Mouse (Mus musculus) ovary, postnatal 36 days (tissue): ENCODE data around the gene Zfp472.

Experiments
- DNase-seq: peaks from one replicate; pipeline ENCODE4 v3.0.0; 2022; ENCODE audit warnings: low spot score, mixed read lengths

The Zfp472 gene

DNA sequence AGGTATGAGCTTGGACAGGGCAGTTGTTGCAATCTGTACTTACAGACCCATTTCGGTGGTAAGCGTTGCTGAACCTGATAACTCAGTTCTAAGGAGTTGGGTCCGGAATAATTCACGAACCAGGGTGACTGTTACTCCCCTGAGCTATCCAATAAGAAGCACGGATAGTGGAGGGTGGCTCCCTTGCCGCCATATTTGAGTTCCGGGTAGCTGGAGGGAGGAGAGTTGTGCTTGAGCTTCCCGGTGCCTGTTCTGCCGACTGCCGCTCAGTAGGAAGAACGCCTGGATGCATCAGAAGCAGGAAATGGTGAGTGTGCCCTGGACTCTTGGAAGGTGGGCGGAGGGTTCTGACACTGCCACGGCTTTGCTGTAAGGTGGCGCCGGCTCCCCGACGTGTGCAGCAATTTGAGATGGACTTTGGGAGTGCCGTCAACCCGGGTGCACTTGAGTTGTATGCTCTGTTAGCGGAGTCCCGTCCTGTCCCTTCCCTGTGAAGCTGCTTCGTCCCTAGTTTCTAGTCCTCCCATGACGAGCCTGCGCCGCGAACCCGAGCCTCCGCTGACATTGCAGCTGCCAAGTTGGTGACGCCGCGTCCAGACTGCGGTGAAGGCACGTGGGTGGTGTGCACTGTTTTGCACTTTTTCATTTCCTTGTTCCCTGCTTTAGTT lies at the start of gene Zfp472:
Gene Zfp472, plus strand, starts transcription at position 192 of the 668 bp plus-strand sequence.
- DNase-seq = peak; percentile 80

DNA sequence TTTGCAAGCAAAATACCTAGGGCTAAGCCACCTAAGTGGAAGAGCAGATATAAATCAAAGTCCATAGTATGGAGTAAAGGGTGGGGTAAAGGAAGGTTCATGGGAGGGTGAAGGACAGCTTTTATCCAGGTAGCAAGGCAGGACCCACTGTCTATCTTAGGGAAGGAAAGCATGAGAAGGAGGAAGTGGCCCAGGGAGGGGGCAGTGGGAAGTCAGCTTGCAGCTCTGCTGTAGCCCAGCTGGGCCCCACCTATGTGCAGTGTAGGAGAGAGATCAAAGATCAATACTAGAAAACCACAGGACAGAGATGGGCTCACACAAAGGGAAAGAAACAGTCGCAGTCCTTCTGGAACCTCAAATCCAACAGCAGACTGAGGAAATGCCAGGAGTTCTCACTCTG lies 49.5 kb upstream of the Zfp472 start:
- no peak for DNase-seq

DNA sequence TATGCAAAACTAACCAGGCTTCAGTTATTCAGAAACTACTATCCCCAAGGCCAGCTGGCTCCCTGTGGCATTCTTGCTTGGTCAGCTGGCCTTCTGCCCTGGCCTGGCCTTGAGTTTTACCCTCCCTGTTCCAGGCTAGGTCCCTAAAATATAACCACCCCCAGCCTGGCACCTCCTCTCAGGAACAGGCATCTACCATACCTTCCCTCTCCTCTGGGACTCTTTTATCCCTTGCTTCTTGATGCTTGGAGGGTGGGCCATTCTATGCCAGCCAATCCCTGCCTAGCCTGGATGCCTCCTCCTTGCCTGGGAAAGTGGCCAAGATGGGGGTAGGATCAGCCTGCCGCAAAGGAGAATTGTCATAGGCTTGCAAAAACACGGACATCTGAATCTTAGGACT lies 48.5 kb upstream of the Zfp472 start, which contains the start of gene Cyp4f14:
Gene Cyp4f14, minus strand, starts transcription at position 212 of the 400 bp plus-strand sequence.
- DNase-seq = peak; percentile 61

DNA sequence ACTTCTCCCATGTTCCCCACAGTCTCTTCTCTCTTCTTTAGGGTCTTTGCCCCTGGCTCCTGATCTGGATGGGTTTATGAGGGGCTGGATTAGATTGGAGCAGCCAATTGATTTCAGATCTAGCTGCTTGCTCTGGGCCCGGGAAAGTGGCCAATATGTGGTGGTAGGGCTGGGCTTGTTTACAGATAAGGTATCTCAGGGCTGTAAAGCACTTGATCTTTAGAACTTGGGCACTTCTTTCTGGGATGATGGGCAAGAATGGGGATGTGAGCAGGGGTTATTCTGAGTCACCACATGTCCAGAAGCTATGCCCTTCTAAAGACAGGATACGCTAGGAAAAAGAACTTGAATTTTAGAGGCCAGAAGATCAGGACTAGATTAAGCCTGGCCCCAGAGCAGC lies 46.5 kb upstream of the Zfp472 start:
- DNase-seq = no peak

DNA sequence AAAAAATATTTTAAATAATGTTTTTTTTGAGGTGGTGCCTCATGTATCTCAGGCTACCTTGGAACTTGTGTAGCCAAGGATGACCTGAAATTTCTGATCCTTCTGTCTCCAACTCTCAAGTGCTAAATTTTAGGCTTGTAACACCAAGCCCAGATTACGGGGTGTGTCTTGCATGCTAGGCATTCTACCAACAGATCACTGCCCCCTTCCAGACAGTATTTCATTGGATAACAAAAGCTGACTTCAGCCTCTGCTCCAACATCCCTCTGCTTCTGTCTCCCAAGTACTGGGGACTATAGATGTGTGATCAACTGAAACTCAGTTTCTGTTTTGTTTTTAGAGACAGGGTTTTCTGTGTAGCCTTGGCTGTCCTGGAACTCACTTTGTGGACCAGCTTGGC lies 41.9 kb upstream of the Zfp472 start:
- DNase-seq = no peak

DNA sequence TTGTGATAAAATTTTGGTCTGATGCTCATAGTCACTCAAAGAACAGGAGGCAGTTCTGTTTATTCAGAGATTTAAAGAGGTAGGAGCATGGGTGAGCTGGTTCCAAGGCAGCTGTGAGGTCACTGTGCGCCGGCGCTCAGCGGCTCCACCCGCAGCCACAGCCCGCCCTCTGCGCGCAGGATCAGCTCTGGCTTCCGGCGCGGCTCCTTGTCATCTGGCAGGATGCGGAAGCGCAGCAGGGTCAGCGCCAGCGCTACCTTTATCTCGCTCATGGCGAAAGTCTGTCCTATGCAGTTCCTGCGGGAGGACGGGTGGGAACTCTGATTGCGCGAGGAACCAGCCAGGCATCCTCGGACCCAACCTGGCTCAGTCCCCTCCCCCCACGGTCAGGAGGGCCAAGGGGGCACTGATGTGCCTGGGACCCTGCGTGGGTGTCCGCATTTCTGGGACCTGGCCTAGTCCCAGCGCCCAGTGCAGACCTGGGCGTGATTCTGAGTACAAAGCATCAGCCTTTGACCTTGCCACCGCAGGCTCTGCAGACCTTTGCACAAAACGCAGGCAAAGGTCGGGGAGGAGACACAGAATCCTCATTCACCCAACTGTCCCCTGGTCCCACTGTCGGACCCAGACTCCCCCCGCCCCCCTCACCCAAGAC lies 40.8 kb upstream of the Zfp472 start:
- DNase-seq = peak; percentile 69

DNA sequence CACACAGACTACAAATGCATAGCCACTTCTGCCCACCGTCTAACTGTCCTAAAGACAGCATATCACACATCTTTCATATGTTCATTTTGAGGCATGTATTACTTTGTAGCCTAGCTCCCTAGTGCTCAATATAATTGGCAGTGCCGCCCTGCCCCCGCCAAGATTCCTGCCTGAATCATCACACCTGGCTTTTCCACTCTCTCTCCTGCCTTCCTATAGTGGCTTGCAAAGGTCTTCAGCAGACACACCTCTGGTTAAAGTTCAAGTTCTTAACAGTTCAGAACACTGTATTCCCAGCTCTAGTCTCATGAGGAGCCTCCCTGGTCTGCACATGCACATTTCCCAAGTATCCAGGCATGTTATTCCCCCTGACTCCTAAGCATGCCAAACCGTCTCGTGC lies 37.8 kb upstream of the Zfp472 start:
- no peak for DNase-seq

DNA sequence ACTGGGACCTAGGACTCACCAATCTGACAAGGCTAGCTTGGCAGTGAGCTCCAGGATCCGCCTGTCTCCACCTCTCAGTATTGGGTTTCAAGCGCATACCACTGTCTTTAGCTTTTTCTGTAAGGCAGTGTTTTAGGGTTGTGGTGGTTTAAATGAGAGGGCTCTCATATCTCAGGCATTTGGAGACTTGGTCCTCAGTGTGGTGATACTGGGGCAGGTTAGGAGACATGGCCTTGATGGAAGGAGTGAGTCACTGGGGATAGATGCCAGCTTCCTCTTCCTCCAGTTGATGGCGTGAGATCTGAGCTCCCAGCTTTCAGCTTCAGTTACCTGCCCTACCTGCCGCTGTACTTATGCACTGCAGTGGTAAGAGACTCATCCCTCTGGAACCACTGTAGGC lies 25.8 kb upstream of the Zfp472 start:
- DNase-seq = no peak

DNA sequence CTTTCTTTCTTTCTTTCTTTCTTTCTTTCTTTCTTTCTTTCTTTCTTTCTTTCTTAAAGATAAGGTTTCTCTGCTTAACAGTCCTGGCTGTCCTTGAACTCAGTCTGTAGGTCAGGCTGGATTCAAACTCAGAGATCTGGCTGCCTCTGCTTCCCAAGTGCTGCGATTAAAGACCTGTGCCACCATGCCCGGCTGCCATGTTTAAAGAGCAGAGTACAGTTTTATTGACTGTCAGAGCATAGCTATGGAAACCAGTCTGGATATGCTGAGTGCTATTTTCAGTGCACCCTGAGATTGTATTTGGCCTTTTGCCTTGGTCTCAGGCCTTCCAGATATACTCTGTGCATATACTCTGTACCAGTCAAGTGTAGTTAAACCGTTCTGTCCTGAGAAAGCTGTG lies 22.0 kb upstream of the Zfp472 start:
- no peak for DNase-seq

DNA sequence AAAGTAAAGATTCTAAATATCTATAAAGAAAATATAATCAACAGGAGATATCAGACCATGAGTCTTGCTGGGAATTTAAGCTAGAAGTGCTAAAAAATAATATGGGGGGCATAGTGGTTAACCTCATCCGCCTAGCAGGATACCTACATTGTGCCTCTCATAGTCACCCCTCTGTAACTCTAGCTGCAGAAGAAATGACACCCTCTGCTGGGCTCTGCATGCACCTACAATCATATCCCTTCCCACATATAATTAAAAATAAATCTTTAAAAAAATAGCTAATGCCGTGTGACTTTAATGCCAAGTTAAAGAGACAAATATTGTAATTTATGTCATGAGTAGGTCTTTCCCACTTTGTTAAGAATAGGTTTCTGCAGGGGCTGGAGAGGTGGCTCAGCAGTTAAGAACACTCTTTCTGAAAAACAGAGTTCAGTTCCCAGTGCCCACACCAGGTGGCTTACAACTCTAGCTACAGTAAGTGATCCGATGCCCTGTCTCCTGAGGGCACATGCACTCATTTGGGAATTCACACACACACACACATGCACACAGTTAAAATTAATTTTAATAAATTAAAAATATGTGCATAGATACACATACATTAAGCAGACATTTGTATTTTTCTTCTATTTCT lies 21.1 kb upstream of the Zfp472 start:
- no peak for DNase-seq

DNA sequence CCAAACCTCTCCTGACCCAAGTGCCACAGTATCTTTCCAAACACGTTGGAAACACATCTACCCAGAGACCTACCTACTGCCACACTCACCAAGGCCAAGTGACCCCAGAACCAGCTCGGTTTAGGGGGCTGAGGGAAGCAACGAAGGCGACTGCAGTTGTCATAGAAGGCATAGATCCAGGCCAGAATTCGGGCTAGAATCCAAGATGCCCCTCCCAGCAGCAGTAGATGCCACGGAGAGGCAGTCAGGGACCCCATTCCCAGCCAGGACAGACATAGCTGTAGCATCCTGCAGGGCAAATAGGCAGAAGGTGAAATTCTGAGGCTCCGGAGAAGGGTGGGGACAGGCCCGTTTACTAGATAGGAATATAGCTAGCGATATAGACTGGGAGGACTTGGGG lies 18.9 kb upstream of the Zfp472 start:
- no peak for DNase-seq

DNA sequence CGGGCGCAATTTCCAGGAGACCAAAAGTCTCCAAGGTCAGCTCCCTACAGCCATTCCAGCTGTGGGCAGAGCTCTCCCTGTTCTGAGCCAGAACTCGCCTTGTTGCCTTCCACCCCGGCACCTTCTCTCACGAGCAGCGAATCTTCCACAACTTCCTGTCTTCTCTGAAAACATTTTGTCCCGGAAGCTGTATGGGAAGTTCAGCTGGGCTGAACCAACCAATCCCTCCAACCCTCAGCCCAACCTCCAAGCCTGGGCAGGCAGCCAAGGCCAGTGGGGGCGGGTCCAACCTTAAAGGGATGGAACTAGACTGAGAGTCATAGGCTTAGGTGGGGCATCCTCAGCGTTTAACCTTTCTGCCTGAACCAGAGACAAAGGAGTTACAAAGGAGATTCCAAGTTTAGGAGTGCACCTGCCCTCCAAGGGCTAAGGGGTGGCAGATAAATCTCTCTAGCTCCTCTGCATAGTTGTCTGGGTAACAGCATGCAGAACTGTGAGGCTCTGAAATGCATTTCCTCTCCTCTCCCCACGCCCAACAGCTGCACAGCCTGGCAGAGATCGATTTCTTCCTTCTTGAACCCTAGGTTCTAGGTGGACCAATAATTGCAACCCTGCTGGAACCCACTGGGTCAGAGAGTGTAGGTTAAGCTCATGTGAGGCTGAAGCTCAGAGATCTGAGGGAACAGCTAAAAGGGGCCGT lies 18.2 kb upstream of the Zfp472 start, which contains the start of gene Cyp4f13:
Gene Cyp4f13, minus strand, starts transcription at position 188 of the 700 bp plus-strand sequence.
- DNase-seq = peak; percentile 98

DNA sequence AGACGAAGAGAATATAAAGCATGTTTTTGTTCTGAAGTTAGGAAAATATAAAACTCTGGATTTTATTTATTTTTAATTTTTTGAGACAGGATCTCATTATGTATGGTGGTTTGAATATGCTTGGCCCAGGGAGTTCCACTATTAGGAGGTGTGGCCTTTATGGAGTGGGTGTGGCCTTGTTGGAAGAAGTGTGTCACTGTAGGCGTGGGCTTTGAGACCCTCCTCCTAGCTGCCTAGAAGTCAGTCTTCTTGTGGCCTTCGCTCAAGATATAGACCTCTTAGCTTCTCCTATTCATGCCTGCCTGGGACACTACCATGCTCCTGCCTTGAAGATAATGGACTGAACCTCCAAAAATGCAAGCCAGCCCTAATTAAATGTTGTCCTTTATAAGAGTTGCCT lies 15.5 kb upstream of the Zfp472 start:
- DNase-seq = no peak

DNA sequence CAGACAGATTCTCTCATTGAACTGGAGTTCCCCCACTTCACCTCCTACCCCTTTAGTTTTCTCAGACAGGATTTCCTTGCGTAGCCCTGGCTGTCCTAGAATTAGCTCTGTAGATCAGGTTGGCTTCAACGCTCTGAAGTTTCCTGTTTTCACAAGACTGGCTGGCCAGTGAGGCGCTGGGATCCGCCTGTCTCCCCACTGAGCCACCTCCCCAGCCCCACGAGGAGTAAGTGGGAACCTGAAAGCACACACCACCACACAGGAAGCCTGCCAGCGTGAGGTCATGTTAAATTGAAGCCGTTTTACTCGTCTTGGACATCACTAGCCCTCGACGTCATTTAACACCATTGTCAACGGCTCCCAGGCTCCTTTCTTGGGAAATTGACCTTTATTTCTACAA lies 14.6 kb upstream of the Zfp472 start:
- no peak for DNase-seq

DNA sequence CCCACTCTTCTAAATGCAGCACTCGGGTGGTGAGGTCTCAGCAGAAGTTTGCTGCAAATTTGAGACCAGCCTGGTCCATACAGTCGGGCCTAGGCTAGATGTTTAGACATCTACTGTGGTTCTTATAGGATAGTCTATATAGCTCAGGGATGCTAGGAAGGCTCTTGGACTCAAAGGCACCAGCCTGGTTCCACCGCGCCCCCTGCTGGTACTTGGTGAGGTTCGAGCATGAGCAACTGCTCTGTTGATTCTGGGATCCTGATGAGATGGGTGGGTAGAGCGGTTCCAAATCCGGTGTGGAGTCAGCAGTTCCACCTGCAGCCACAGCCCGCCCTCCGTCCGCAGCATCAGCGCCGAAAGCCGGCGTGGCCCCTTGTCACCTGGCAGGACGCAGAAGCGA lies 14.2 kb upstream of the Zfp472 start:
- peak; percentile 79 for DNase-seq

DNA sequence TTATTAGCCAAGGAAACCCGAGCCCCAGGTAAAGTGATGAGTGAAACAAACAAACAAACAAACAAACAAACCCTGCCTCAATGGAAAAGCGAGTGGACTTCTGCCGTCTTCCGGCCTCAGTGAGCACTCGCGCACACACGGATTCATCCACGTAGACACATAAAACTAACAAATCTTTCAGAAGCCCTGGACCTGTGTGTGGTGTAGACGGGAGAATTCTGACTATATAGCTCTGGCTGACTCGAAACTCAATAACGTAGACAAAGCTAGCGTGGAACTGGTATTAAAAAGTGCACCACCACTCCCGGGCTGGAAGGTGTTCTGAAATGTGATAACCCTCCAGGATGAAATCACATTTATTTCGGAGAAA lies 376 bp upstream of the Zfp472 start:
- no peak for DNase-seq

DNA sequence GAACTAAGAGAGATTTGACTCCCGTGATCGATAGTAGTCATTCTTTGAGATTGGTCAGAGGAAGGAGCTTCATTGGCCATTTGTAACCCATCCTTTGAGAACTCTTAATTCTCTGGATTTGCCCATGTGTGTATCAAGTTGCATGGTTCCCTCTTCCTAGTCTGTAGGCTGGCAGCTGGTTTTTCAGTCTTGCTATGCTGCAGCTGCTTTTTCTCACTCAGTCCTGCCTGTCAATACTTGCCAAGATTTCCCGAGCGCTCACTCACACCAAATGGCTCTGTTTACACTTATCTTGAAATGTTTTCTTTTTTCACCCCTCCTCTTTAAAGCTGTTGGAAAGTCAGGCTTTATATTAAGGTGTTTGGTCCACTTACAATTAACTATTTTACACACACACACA lies 15.7 kb downstream of the Zfp472 start:
- no peak for DNase-seq

DNA sequence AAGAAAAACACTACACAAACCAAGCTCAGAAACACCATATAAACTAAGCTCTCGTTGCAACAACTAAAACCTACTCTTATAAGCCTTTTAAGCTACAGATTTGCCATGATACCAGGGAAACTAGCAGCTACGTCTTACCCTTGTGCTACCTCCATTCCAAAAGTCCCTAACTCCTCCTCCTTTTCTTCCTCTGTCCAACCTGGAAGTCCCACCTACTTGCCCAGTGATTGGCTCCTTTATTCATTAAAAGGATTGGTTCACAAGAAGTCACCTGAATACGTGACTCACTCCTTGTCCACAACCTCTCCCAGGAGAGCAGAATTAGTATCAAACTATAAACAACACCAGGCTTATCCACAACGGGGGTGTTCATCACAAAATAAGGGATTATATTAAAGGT lies 20.7 kb downstream of the Zfp472 start:
- DNase-seq = no peak

DNA sequence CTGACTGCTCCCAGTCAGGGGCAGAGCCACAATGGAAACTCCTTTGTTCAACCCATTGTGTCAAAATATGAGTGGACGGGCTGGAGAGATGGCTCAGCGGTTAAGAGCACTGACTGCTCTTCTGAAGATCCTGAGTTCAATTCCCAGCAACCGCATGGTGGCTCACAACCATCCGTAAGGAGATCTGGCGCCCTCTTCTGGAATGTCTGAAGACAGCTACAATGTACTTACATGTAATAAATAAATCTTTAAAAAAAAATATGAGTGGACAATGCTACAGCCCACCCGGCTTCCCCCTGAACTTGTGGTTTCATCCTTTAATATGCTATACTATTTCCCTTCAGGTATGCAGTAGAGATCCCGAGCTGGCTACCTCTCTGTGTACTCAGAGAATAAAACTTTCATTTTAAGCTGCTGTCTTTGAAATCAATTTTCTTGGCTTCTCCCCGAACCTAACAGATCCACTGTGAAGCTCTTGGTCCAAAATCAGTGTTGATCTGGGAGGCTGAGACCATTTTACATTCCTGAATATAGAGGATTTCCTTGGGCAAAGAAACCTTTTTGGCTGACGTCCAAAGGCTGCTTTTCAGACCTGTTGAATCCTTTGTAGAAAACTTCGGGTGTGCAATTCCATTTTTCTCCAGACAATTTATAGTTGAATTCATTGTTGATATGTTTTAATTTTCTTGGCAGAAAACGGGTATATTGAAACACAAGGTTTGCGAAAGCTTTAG lies 26.5 kb downstream of the Zfp472 start:
- DNase-seq = no peak

DNA sequence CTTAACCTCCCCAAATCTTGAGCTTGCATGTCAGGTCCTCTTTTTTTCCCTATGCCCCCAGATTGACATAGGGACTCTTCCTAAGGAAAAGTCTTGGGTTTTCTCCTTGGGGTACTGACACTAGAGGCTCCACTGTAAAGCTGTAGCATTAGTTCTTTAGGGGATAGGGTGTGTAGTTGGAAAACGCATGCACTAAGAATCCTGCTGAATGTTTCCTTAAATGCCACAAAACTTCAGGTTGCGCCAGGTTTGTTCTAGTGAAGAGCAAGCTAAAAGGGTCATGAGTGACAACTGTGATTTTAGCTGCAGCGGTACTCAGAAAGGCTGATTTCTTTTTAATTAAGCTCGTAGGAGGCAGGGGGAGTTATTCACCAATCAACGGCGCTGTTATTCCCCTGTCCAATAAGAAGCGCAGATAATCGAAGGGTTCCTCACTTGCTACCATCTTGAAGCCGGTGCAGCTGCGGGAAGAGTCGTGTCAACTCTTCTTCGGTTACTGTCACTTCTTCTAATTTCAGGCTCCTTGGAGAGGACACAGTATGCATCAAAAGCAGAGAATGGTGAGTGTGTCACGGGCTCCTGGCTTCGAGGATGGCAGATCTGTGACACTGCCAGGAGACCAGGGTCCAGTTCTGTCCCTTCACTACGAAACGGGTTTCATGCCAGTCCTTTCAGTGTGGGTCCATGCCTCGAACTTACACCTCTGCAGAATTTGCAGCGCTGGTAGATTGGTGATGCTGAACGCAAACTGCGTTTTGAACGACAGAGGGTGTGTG lies 27.3 kb downstream of the Zfp472 start, which contains the start of gene Zfp952:
Gene Zfp952, plus strand, starts transcription at position 431 of the 776 bp plus-strand sequence.
- peak; percentile 64 for DNase-seq

DNA sequence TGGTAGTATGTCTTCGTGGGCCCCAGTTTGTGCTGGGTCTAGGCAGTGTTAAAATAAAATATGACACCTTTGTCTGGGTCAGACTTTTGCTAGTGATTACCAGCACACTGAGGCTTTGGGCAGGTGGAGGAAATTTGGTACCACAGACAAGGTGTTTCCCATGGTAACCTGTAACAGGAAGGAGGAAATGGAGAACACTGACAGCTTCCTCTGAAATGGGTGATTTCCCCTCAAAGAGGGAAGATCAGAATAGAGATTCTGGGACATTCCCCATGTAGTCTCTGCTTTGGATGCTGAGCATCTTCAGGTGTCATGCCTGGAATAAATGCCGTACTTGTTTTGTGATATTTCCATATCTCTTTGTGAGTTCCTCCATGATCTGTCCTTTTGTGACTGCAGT lies 32.9 kb downstream of the Zfp472 start:
- no peak for DNase-seq
